Mouse (Mus musculus): ENCODE data around the gene Rab14. TPM values are rescaled to one million over a fixed set of nuclear protein-coding genes. Genes with fewer than 3 reads are reported as not detected.
A peak's percentile ranks its signal among the peaks of the same experiment; 100 is the strongest.

Rab14 gene
- polyA plus RNA-seq, 1 experiment, result 120 TPM

- no peaks in the 10 kb centered on the region for H3K4me1 ChIP-seq (ENCODE audit: control insufficient read depth, insufficient read depth, low read length)
- TF ChIP-seq POLR2A (IDR thresholded peaks at IDR 0.05; ENCODE audit: borderline replicate concordance, extremely low read depth, low read depth, low read length), result no peak
- WGBS, result 88% methylated on average over 15 of the region's 15 CpGs
- no peak overlapping the region for H3K4me3 ChIP-seq (replicated peaks; ENCODE audit: extremely low read depth, low read depth, low read length)
- DNase-seq, result no peak
Measured at GRCm38 (mm10) chr2:35224285-35224684, 23.4 kb upstream of the Rab14 start.

- no peak overlapping the region for H3K4me3 ChIP-seq (replicated peaks; ENCODE audit: extremely low read depth, low read depth, low read length)
- TF ChIP-seq CTCF (IDR thresholded peaks at IDR 0.05; ENCODE audit: insufficient read depth, low read length), result no peak
- no peak for TF ChIP-seq POLR2A (IDR thresholded peaks at IDR 0.05; ENCODE audit: borderline replicate concordance, extremely low read depth, low read depth, low read length)
- 61% methylated on average over 6 of the region's 6 CpGs for WGBS
Measured at GRCm38 (mm10) chr2:35222822-35223391, 22.0 kb upstream of the Rab14 start.

GRCm38 (mm10) chr2:35218736-35219135, 17.8 kb upstream of the Rab14 start:
- Histone ChIP-seq H3K4me1 (ENCODE audit: control insufficient read depth, insufficient read depth, low read length) (peaks cover 2% of the 10 kb centered on the region), H3K4me3 (replicated peaks; ENCODE audit: extremely low read depth, low read depth, low read length) (no peak overlapping the region)
- 93% methylated on average over 3 of the region's 3 CpGs for WGBS
- no peak for DNase-seq
- TF ChIP-seq CTCF (IDR thresholded peaks at IDR 0.05; ENCODE audit: insufficient read depth, low read length) (no peak), POLR2A (IDR thresholded peaks at IDR 0.05; ENCODE audit: borderline replicate concordance, extremely low read depth, low read depth, low read length) (no peak)

More at GRCm38 (mm10) chr2:35222822-35223391, 22.0 kb upstream of the Rab14 start:
- H3K4me1 ChIP-seq (ENCODE audit: control insufficient read depth, insufficient read depth, low read length), result no peaks in the 10 kb centered on the region
- no peak for DNase-seq

- no peak for TF ChIP-seq CTCF (IDR thresholded peaks at IDR 0.05; ENCODE audit: insufficient read depth, low read length)
- DNase-seq, result no peak
- H3K4me3 ChIP-seq (replicated peaks; ENCODE audit: extremely low read depth, low read depth, low read length), result no peak overlapping the region
- WGBS, result 65% methylated on average over 2 of the region's 2 CpGs
- H3K4me1 ChIP-seq (ENCODE audit: control insufficient read depth, insufficient read depth, low read length), result peaks cover 2% of the 10 kb centered on the region
Measured at GRCm38 (mm10) chr2:35216701-35217100, 15.8 kb upstream of the Rab14 start.

GRCm38 (mm10) chr2:35215363-35215762, 14.4 kb upstream of the Rab14 start:
- TF ChIP-seq POLR2A (IDR thresholded peaks at IDR 0.05; ENCODE audit: borderline replicate concordance, extremely low read depth, low read depth, low read length) (no peak), CTCF (IDR thresholded peaks at IDR 0.05; ENCODE audit: insufficient read depth, low read length) (no peak)
- 65% methylated on average over 14 of the region's 14 CpGs for WGBS
- DNase-seq, result no peak

GRCm38 (mm10) chr2:35214881-35215358, 14.0 kb upstream of the Rab14 start:
- TF ChIP-seq CTCF (IDR thresholded peaks at IDR 0.05; ENCODE audit: insufficient read depth, low read length), result peak; percentile 83
- no peak for TF ChIP-seq POLR2A (IDR thresholded peaks at IDR 0.05; ENCODE audit: borderline replicate concordance, extremely low read depth, low read depth, low read length)
- peak; percentile 87 for DNase-seq
- WGBS, result 10% methylated on average over 12 of the region's 12 CpGs
- peaks cover 2% of the 10 kb centered on the region for H3K4me1 ChIP-seq (ENCODE audit: control insufficient read depth, insufficient read depth, low read length)
- H3K4me3 ChIP-seq (replicated peaks; ENCODE audit: extremely low read depth, low read depth, low read length), result no peak overlapping the region

More at GRCm38 (mm10) chr2:35215363-35215762, 14.4 kb upstream of the Rab14 start:
- Histone ChIP-seq H3K4me1 (ENCODE audit: control insufficient read depth, insufficient read depth, low read length) (peaks cover 2% of the 10 kb centered on the region), H3K4me3 (replicated peaks; ENCODE audit: extremely low read depth, low read depth, low read length) (no peak overlapping the region)

- TF ChIP-seq CTCF (IDR thresholded peaks at IDR 0.05; ENCODE audit: insufficient read depth, low read length), result no peak
- no peak for TF ChIP-seq POLR2A (IDR thresholded peaks at IDR 0.05; ENCODE audit: borderline replicate concordance, extremely low read depth, low read depth, low read length)
- 67% methylated on average over 12 of the region's 12 CpGs for WGBS
- Histone ChIP-seq H3K4me1 (ENCODE audit: control insufficient read depth, insufficient read depth, low read length) (peaks cover 2% of the 10 kb centered on the region), H3K4me3 (replicated peaks; ENCODE audit: extremely low read depth, low read depth, low read length) (no peak overlapping the region)
- DNase-seq, result no peak
Measured at GRCm38 (mm10) chr2:35213345-35213910, 12.5 kb upstream of the Rab14 start.

- no peak for DNase-seq
- WGBS, result 63% methylated on average over 3 of the region's 3 CpGs
Measured at GRCm38 (mm10) chr2:35211681-35212080, 10.8 kb upstream of the Rab14 start.

GRCm38 (mm10) chr2:35208931-35209665, 8.2 kb upstream of the Rab14 start:
- Histone ChIP-seq H3K4me3 (replicated peaks; ENCODE audit: extremely low read depth, low read depth, low read length) (no peak overlapping the region), H3K4me1 (ENCODE audit: control insufficient read depth, insufficient read depth, low read length) (no peaks in the 10 kb centered on the region)
- no peak for TF ChIP-seq CTCF (IDR thresholded peaks at IDR 0.05; ENCODE audit: insufficient read depth, low read length)
- TF ChIP-seq POLR2A (IDR thresholded peaks at IDR 0.05; ENCODE audit: borderline replicate concordance, extremely low read depth, low read depth, low read length), result no peak
- 50% methylated on average over 8 of the region's 8 CpGs for WGBS
- DNase-seq, result no peak

More at GRCm38 (mm10) chr2:35211681-35212080, 10.8 kb upstream of the Rab14 start:
- TF ChIP-seq POLR2A (IDR thresholded peaks at IDR 0.05; ENCODE audit: borderline replicate concordance, extremely low read depth, low read depth, low read length) (no peak), CTCF (IDR thresholded peaks at IDR 0.05; ENCODE audit: insufficient read depth, low read length) (no peak)
- Histone ChIP-seq H3K4me3 (replicated peaks; ENCODE audit: extremely low read depth, low read depth, low read length) (no peak overlapping the region), H3K4me1 (ENCODE audit: control insufficient read depth, insufficient read depth, low read length) (peaks cover 2% of the 10 kb centered on the region)
